Mouse (Mus musculus) brain, adult 2 months (tissue): ENCODE measurements around the gene Icam4.

Source experiments
- DNase-seq: peaks from one replicate; pipeline ENCODE4 v3.0.0; 2011; ENCODE audit warnings: low read depth, low spot score

The Icam4 gene

DNA sequence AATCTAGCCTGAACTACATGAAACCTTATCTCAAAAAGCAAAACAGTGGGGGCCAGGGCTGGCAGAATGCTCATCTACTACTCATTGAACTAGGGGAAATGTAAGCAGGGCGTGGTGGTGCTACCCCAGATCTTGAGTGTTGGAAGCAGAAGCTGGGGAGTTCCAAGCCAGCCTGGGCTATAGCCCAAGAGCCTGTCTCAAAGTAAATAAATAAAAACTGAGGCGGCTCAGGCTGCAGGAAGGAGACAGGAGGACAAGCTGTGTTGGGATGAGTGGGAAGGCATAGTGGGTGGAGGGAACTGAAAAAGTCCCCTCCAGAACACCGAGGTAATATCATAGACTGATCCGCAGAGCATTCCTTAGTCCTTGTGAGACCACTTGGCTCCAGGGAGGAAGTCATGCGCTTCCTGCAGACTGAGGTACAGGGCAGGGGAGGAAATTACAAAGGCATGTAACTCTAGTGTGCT, 17.3 kb upstream of the Icam4 start:
- DNase-seq, result peak; percentile 39

DNA sequence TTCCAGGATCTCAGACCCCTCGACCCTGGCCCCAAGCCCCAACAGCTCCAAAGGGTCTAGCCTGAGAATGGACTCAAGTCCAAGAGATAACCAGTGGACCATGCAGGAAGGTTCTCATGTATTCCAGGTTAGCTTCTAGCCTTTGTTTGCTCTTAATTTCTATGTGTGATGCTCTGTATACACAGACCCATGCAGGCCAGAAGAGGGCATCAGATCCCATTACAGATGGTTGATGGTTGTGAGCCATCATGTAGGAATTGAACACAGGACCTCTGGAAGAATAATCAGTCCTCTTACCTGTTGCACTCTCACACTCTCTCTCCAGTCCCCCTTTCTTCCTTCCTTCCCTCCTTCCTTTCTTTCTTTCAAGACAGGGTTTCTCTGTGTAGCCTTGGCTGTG, 16.8 kb upstream of the Icam4 start:
- no peak for DNase-seq

DNA sequence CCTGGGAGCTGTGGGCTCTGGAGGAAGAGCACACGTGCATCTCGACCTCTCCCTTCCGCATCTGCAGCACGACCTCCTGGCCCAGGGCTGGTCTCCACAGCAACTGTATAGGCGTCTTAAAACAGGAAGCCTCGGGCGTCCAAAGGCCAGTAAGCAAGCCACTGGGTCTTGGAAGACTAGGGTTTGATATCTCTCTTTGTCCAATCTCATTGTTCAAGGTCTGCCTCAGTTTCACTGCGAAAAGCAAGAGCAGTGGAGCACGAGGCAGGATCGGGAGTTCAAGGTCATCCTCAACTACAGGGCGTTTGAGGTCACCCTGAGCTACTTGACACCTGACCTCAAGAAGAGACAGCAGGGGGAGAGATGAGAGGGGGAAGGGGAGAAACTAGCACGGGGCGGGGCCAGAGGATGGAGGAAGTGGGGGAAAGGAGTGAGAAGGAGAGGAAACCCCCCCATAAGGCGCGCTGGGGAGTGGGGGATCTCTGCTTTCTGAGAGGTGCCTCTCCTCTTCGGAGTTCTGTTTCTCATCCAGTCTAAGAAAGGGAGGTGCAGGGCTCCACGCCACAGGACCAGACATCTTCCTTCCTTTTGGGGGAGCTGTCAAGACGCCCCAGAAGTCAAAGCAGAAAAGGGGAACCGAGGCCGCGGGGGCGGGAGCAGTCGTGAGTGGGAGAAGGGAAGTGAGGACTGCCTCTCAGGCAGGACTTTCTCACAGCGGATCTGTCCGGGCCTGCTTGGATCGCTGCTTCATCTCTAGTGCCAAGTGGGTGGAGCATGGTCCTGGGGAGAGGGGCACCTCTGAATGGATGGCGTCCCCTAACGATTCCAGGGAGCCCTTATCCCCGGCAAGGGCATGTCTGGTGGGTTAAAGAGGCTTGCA, 14.2 kb upstream of the Icam4 start:
- peak; percentile 46 for DNase-seq

DNA sequence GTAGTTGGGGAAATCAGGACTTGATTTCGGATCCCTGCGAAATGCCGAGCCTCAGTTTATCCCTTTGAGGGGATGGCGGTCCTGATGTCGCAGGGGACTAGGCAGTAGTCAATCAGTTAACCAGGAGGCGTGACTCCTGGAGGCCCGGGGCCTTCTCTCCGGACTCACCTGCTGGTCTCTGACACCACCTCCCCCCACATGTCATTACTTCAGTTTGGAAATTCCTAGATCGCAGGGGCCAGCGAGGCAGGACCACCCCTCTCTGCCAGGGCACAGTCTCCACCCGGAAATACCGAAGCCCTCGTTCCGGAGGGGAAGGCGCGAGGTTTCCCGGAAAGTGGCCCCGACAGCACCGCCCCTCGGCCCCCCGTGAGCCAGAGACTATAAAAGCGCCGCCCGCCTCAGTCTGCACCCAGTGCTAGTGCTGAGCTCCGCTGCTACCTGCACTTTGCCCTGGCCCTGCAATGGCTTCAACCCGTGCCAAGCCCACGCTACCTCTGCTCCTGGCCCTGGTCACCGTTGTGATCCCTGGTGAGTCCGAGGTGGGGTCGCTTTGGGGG, 13.5 kb upstream of the Icam4 start, which contains the start of gene Icam1:
TSS of gene Icam1 (plus strand) at position 415 of the 560 bp plus-strand sequence.
- DNase-seq, result no peak

DNA sequence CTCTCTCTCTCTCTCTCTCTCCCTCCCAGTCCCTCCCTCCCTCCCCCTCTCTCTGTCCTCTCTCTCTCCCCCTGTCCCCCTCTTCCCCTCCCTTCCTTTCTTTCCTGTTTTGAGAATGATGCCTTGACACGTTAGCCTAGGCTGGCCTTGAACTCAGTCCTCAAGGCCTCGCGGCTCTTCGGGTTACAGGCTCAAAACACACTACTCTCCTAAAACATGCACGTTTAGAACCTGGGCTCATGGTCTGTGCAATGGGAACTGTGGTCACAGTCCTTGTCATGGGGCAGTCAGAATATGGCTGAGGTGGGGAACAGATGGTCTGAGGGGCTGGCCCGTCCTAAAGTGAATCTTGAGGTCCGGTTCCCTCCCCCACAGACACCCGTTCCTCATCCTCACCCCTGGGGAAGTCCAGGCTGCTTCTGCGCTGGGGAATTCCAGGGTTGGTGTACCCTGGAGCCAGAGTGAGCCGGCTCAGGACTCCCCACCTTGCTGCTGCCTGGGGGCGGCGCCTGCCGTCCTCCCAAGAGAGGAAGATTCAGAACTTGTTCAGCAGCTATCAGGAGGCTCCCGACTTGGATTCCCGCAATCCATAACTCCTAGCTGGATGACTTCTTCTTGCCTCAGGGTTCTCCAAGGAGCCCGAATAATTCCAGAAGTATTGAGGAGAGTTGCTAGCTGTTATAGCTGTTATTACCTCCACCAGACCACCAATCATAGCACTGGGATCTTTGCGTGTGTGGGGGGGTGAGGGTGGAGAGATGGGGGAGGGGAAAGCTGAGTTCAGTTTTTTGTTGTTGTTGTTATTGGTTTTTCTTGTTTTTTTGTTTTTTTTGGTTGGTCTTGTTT, 12.6 kb upstream of the Icam4 start:
- no peak for DNase-seq

DNA sequence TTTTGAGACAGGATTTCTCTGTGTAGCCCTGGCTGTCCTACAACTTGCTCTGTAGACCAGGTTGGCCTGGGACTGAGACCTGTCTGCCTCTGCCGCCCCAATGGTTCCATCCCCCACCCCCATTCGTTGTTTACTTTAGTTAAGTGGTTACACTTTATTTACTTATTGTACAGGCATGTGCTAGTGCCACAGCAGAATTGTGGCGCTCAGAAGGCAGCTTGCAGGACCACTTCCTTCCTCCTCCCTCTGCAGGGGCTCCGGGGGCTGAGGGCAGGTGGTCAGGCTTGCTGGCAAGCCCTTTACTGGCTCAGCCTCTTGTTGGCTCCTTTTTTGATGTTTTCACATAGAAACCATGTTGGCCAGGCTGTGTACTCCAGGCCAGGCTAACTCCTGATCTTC, 12.0 kb upstream of the Icam4 start:
- no peak for DNase-seq

DNA sequence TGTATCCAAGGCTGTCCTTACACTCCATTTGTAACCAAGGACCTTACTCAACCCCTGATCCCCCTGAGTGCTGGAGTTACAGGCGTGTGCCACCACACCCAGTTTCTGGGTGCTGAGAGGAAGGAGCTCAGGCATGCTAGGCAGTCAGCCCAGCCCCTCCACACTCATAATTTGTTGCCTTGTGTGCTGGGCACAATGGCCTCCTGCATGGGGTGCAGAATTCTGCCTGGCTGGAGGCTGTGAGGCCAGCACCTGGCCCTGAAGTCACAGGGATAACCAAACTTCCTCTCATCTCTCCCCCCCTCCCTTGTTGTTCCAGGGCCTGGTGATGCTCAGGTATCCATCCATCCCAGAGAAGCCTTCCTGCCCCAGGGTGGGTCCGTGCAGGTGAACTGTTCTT, 10.6 kb upstream of the Icam4 start:
- no peak for DNase-seq

DNA sequence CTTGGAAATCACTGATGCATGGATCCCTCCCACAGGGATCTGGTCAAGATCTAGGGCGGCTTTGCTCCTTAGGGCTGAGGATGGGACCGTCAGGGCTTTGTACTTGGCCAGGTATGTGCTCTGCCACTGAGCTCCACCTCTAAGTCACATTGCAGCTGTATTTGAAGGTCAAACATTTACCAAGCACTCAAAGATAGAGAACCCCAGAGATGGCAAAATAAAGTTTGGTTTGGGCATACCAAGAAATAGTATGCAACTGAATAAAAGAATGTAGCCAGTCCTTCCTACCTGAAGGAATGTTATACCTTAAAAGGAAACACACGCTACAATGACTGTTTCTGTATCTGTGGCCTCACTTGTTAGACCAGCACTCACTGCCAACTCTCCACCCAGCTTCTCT, 7.8 kb upstream of the Icam4 start:
- DNase-seq, result no peak

DNA sequence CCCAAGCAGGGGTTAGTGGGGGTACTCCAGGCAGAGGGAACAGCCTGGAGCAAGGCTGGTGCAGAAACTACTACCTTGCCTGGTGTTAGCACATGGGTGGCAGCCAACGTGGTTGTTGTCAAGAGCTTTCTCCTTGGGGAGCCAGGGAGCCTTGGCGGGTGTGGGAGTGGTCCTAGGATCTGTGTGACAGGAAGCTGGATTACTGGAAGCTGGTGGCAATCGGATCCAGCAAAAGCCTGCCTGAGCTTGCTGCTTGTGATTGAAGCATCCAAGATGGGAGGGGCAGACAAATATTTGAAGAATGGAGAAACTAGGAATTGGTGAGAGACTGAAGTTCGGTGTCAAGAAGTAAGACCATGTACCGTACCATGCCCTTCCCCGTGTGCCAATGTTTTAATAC, 6.9 kb upstream of the Icam4 start:
- no peak for DNase-seq

DNA sequence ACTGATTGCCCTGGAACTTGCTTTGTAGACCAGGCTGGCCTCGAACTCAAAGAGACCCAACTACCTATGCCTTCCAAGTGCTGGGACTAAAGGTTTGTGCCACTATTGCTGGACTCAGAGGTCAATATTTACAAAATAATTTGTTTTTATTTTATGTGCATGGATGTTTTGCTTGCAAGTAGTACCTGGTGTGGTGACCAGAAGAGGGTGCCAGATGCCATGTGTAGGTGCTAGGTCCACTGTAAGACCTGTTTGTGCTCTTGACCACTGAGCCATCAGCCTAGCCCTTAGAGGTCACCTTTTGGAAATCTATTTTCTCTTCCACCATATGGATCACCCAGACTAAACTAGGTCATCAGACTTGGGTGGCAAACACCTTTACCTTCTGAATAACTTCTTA, 6.4 kb upstream of the Icam4 start:
- DNase-seq, result no peak

DNA sequence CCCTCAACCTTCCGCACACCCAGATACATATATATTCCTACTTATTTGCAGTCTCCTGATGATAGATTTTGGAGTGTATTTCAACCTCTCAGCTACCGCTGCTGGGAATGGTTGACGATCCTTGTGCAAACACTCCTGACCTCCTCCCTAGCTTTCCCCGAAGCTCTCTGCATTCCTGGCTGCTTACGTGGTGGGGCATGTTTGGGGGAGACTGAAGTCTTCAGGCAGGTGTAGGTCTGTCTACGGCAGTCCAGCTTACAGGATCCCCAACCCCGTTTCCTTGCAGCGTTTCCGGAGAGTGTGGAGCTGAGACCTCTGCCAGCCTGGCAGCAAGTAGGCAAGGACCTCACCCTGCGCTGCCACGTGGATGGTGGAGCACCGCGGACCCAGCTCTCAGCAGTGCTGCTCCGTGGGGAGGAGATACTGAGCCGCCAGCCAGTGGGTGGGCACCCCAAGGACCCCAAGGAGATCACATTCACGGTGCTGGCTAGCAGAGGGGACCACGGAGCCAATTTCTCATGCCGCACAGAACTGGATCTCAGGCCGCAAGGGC, 3.8 kb upstream of the Icam4 start:
- no peak for DNase-seq

DNA sequence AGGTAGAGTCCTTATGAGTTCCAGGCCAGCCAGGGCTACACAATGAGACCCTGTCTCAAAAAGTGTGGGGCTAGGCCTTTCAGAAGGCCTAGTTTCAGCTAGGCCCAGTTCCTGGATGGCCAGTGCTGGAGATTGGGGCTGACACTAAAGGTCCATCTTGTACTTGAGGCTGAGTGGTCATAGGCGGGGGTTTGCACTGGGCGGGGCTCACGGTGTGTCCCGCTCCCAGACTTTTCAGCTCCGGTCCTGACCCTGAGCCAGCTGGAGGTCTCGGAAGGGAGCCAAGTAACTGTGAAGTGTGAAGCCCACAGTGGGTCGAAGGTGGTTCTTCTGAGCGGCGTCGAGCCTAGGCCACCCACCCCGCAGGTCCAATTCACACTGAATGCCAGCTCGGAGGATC, 2.3 kb upstream of the Icam4 start:
- DNase-seq, result no peak

DNA sequence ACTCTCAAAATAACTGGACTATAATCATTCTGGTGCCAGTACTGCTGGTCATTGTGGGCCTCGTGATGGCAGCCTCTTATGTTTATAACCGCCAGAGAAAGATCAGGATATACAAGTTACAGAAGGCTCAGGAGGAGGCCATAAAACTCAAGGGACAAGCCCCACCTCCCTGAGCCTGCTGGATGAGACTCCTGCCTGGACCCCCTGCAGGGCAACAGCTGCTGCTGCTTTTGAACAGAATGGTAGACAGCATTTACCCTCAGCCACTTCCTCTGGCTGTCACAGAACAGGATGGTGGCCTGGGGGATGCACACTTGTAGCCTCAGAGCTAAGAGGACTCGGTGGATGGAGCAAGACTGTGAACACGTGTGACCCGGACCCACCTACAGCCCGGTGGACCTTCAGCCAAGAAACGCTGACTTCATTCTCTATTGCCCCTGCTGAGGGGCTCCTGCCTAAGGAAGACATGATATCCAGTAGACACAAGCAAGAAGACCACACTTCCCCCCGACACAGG, 1.3 kb upstream of the Icam4 start:
- DNase-seq, result no peak

DNA sequence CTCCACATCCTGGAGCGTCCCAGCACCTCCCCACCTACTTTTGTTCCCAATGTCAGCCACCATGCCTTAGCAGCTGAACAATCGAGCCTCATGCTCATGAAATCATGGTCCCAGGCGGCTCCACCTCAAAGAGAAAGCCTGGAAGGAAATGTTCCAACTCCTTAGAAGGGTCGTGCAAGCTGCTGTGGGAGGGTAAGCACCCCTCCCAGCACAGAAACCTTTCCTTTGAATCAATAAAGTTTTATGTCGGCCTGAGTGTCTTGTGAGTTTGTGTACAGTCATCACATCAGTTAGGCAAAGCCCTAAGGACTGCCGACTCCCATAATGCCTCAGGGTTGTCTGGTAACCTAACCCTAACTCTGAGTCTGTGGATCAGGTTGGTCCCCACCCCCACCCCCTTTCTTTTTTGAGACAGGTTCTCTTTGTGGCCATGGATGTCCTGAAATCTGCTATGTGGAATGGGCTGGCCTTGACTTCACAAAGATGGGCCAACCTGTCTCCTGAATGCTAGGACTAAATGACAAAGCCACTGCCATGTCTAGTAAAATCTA, 538 bp upstream of the Icam4 start:
- no peak for DNase-seq

DNA sequence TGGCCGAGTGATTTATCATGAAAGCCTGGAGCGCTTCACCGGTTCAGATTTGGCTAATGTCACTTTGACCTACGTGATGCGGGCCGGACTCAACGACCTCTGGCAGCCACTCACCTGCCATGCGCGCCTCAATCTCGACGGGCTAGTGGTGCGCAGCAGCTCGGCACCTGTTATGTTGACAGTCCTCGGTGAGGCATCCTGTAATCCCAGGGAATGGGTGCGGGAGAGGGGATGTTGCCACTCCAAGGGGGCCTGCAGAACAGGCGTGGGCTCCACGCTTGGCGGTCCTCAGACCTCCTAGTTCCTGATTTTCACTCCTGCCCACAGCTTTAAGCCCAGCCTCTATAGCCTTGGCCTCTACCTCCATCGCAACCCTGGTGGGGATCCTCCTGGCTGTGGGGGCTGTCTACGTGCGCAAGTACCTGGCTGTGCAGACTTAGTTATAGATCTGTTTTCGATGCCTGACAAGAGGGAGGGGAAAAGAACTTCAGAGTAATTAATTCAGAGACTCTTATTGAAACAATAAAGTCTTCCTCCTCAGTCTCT, 955 bp downstream of the Icam4 start:
- DNase-seq, result no peak

DNA sequence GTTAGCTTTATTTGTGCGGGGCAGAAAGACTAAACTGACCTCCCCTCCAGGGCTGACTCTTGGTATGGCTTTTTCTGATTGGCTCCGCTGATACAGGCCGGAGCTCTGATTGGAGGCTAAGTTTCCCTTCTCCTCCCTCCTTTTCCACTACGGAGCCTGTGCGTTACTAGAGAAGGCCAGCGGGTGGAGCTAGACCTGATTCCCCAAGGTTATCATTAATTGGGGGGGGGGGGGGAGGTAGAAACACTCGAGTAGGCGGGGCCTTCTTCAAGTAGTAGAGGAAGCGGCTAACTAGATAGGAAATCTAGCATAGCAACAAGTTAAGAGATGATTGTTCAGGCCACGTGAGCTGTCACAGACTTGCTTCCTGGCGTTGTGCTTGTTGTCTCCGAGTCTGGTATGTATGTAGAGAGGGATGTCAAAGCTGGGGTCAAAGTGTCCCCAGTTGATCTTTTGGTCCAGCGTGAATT, 1.6 kb downstream of the Icam4 start:
- DNase-seq, result peak; percentile 97

DNA sequence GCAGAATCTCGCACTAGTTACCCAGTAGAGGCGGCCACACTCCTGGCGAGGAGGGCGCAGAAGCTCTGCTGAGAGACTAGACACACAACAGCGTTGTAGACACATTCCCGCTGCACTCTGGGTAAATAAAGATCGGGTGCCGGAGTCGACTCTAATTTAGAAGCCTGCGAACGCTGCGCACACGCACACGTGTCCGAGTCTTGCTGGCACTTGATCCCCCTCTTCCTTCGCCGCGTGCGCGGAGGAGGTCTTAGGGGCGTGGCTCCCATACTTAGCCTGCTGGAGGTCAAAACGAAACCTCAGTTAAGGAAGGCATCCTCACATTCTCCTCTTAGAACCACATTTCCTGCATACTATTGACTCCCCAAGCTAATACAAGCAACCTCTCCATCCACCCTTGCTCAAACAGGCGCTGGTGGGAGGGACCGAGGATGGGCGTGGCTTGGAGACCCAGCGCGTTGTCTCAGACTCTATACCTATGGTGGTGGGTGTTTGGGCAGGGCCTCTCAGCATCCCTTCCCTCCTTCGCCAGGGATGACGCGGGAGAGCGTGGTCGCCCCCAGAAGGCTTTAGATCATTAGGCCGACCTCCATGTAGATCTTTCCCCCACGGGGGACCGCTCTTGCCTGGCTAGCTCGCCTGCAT, 2.2 kb downstream of the Icam4 start:
- DNase-seq, result peak; percentile 93

DNA sequence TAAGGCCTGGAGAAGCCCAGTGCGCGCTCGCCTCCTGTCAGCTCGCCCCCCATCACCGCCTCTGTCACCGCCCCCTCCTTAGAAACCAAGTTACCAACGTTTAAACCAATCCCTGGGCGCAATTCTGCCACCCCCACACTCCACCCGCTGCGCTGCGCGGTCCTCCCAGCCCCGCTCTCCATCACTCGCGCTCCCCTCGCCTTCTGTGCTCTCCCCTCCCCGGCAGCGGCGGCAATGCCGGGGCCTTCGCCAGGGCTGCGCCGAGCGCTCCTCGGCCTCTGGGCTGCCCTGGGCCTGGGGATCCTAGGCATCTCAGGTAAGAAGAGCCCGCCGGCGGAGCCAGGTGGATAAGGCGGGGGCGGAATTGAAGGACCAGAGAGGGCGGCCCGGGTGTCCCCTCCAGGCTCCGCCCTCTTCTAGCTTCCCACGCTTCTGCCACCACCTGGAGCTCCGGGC, 2.8 kb downstream of the Icam4 start, which contains the start of gene Icam5:
TSS of gene Icam5 (plus strand) at position 178 of the 456 bp plus-strand sequence.
- peak; percentile 90 for DNase-seq

DNA sequence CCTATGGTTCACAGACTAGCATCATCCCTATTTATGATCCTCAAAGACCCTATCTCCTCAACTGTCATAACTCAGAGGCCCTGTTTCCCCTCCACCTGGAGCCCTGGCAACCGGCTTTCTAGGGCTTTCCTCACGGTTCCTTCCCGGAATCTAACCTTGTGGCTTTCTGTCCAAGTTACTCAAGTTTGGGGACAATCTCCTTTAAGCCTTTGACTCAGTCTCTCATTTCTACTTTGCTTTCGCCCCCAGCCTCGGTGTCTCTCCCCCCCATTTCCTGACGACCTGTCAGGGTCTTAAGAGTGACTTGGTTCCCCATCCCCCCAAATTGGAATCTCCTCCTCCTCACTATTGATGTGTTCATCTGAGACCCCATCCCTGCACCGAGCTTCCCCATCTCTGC, 3.3 kb downstream of the Icam4 start:
- no peak for DNase-seq

DNA sequence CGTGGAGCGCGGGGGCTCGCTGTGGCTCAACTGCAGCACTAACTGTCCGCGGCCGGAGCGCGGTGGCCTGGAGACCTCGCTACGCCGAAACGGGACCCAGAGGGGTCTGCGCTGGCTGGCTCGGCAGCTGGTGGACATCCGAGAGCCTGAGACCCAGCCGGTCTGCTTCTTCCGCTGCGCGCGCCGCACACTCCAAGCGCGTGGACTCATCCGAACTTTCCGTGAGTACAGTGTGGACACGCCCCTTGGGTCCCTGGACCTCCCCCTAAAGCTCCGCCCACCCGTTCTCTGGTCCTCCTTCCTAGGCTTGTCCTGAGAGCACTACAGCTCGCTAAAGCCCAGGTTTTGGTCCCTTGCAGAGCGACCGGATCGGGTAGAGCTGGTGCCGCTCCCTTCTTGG, 4.0 kb downstream of the Icam4 start:
- DNase-seq, result peak; percentile 83
